Mouse (Mus musculus): Measurements from ENCODE around the gene Gm42372.
"Not testable (repeated sequence)": the region's sequence is repeated elsewhere in the genome, so short reads cannot be mapped to it uniquely, and the experiment has no call there.

Gene Gm42372

DNA sequence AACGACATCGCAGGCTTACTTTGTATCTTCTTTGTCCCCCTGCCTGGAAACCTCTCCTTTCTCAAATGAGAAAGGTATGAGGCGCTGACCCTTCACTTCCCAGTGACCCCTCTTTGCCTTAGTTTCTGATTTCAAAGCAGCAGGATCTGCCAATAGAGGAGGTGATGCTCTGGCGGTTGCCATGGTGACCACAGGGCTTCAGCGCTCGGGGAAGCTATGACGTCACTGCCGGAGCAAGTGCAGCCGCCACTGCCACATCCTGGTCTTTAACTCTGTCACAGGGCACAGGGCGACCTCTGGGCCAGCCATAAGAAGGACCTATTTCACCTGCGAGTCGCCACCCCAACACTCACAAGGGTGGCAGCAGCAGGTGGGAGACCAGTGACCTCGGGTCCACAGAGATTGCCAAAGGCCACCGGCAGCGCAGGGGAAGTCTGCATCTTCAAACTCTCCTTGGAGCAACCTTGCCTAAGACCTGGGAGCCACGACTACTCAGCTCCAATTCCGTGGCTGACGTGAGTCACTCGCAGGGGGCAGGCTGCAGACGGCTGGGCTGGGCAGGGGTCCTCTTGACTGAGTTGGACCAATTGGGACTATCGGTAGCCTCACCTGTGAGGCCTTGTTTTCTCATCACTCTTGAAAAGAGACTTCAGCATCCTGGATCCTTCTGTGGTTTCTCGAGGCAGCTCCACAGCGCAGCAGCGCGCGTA, at the start of gene Gm42372:
Gm42372 (plus strand) TSS at position 228 of the 710 bp plus-strand sequence.
- DNase-seq (ENCODE audit: low read depth, low spot score) = no peak

DNA sequence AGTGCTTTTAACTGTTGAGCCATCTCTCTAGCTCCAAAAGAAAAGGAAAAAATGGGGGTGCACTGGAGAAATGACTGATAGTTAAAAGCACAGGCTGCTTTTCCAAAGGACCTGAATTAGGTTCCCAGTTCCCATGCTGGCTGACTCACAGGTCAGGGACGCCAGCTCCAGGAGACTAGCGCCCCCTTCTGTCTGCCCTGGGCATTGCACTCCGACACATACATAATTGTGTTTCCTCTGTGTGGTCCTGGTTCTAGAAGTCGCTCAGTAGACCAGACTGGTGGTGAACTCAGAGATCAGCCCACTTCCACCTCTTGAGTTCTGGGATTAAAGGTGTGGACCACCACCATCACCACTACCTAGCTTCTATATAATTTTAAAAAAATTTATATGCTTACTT, 45.6 kb upstream of the Gm42372 start:
- DNase-seq (ENCODE audit: low read depth, low spot score) = no peak

DNA sequence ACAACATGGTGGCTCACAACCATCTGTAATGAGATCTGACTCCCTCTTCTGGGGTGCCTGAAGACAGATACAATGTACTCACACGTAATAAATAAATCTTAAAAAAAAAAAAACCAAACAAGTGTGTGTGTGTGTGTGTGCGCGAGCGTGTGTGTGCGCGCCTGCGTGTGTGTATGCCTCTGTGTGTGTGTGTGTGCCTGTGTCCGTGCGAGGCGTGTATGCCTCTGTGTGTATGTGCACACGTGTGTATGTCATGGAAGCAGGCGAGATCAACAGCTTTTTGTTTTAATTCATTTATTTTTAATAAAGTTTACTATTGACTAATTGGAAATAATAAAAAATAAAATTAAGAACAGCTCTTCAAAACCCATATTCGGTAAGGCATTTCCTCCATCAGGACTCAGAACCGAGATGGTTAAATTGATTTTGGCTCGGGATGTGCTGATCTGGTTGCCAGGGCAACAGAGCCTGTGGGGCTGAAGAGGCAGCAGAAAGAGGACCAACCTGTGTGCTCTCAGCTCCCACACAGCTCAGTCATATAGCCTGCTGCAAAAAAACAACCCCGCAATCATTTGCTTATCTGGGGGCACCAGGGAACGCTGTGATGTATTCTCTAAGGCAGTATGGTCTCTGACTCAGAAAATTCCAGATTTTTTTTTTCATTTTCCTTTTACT, 44.6 kb upstream of the Gm42372 start:
- DNase-seq (ENCODE audit: low read depth, low spot score) = no peak

DNA sequence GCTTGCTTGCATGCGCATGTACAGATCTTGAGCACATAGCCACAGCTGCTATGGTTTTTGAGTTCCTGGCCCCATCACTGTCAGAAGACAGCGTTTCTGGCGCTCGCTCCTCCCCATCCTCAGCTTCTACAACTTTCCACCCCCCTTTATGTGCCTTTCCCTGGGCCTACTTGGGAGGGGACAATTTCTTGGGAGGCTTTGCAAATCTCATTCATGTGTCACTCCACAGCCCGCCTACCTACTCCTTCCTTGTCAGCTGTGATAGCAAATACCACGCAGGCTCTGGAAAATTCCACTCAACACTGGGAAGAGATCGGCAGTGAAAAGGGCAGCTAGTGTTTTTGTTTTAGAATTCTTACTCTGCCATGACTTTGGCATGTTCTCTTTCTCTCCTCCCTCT, 42.6 kb upstream of the Gm42372 start:
- DNase-seq (ENCODE audit: low read depth, low spot score) = no peak

DNA sequence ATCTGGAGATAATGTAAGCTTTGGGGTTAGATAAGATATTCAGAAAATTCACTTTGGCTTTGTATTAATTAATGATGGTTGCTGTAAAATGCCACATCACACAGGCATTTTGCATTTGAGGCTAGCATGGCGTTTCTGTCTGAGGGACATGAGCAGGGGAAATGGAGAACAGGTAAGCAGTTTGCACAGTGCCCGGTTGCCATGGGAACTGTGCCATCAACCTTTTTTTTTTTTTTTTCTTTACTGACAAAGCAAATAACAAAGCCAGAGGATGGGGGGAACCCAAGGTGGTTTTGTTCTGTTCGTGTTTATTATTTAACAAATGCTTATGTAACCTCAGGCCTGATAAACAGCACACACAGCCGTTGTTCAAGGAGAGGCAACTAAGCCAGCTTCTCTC, 40.0 kb upstream of the Gm42372 start:
- DNase-seq (ENCODE audit: low read depth, low spot score) = no peak

DNA sequence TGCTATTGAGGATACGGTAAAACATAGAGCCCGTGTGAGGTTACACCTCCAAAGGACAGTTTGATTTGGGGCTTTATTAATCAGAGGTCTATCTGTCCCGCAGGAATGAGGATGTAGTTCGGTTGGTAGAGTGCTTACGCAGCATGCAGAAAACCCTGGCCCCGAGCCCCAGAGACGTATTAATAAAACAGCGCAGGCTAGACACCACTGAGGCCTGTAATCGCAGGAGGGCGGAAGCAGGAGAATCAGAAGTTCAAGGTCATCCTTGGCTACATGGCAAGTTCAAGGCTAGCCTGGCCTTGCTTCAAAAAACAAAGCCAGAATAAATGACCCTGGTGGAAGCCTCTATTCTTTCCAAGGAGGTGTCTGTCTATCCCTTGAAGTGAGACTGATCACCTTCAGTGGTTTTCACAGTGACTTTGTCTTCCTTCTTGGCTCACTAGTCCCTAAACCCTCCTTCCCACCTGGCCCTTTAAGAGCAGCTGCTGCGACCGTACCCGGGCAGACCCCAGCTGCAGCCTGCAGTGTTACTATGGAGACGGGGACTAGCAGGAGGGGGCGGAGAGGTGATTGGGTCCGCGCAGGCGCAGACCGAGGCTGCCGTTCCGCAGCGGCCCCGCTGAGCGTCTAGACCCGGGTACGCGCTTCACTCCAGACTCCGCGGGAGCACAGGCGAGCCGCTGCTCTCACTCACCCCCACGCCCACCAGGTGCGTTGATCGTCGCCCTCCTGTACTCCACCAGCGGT, 38.7 kb upstream of the Gm42372 start, which contains the start of gene Pnmal2:
Pnmal2 (plus strand) TSS at position 622 of the 747 bp plus-strand sequence.
- no peak for DNase-seq (ENCODE audit: low read depth, low spot score)

DNA sequence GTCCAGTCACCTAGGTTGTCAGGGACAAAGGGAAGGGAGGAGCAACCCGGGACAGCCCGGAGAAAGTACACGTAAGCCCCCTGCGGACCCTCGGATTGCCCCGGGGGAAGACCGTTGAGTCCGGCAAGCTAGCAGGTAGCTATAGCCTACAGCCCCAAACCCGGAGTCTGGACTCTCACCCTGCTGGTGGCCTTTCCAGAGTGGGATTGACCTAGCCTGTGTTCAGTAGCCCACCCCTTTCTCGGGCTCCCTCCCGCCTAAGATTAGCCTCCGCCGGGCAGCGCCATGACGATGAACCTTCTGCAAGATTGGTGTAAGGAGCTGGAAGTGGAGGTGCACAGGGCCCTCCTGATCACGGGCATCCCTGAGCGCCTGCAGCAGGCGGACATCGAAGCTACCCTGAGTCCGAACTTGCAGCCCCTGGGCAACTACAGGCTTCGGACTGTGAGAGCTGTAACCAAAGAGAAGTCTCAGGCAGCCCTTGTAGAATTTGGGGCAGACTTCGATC, 38.0 kb upstream of the Gm42372 start:
- DNase-seq (ENCODE audit: low read depth, low spot score) = no peak

DNA sequence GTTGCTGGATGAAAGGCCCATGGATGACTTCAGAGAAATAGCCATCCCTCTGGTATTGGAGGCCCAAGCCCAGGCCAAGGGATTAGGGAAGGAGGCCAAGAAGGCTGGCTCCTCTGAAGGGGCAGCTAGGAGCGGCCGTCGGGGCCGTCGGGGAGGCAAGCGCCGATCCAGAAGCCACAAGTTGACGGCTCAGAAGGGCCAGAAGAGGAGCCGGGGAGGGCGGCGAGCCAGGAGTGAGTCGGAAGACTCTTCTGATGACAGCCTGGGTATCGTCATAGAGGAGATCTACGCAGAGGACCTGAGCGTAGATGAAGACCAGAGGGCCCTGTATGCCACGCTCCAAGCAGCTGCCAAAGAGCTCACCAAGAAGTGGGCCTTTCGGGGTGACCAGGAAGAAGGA, 37.5 kb upstream of the Gm42372 start:
- no peak for DNase-seq (ENCODE audit: low read depth, low spot score)

DNA sequence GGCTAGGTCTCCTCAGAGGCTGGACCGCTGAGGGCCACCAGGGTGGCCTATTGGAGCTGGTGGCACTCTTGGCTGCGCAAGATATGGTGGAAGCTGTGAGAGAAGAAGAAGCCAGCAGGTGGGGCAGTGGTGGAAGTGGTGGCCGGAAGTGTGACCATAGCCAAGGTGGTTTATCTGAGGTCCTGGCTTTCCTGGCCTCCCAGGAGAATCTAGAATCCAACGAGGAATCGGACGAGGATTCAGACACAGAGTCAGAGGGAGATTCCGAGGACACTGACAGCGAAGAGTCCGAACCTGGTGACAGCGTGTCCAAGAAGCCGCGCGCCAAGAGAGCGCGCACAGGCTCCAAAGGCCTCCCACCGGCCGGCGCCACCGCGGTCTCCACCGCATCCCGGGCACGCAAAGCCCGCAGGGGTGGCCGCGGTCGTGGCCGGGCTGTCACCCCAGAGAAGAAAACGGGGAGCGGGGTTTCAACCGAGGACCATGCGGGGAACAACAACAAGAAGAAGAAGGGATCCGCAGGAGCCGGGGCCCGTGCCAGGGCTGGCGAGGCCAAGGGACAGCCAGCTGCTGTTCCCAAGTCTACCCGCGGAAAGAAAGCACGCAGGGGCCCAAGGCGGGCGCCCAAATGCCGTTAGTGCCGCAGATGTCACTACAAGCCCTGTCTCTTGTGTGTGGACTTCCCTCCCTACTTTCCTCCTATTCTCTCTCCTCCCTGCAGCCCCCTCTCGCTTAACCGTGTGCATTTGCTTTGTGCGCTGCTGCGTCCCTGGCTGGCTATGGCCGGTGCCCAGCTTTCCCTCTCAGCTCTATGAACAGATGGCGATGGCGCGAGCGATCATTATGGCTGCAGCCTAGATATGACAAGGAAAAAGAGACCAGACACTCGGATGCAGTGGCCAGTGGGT, 36.2 kb upstream of the Gm42372 start:
- no peak for DNase-seq (ENCODE audit: low read depth, low spot score)

DNA sequence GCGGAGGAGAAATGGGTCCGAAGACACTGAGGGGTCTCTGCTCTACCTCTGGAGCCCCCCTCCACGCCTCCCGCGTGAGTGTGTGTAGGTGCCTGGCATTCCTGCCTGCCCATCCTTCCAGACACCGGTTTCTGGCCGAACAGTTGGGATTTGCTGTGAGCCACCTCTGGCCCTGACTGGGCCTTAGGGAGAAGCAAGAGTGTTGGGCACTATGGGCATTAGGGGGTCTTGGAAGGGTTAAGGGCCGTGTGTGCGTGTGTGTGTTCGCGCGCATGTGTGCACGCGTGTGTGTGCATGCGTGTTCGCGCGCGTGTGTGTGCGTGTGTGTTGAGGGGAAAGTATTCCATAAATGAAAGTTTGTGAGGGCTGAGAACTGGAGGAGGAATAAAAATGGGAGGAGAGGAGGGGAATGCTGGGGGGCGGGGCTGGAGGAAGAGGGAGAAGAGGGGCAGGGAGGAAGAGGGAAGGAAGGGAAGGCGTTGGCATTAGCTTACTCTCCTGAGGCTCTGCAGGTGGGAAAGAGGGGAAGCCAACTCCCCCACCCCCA, 35.5 kb upstream of the Gm42372 start:
- DNase-seq (ENCODE audit: low read depth, low spot score) = no peak

DNA sequence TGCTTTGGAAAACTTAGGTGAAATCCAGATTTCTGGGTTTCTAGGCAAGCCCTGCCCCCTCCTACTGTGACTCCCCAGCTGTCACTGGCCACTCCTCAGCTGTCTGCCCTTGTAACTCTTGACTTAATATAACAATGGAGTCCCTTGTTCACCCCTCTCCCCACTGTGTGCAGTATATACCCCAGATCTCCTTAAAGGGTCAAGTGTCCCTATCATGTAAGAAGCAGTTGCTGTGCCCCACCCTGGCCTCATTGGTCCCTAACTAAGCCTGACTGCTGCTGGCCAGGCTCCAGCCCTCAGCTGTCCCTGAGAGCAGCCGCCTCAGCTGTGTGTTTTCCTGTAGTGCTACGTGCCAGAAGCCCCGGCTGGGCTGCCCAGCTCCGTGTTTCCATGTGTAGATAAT, 34.9 kb upstream of the Gm42372 start:
- no peak for DNase-seq (ENCODE audit: low read depth, low spot score)

DNA sequence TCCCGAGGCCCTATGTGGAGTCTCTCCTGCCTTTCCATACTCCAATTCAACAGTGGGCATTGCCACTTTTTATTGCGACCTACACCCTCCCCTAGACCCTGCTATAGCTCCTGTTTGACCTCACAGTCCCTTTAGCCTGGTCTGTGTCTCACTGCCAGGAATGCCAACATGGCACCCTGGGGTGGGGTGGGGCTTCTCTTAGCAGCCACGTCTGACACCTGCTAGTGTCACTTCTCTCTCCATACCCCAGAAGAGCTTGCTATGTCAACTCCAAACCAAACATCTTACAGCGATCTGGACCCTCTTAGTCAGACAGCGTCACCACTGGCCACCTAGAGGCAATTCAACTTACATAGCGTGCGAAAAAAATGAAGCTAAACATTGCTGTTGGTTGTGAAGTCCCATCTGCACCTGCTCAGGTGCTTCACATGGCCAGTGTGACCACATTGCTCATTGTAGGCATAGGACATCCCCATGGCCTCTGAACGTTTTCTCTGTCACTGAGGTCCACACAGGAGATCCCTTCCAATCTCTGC, 33.9 kb upstream of the Gm42372 start:
- no peak for DNase-seq (ENCODE audit: low read depth, low spot score)

DNA sequence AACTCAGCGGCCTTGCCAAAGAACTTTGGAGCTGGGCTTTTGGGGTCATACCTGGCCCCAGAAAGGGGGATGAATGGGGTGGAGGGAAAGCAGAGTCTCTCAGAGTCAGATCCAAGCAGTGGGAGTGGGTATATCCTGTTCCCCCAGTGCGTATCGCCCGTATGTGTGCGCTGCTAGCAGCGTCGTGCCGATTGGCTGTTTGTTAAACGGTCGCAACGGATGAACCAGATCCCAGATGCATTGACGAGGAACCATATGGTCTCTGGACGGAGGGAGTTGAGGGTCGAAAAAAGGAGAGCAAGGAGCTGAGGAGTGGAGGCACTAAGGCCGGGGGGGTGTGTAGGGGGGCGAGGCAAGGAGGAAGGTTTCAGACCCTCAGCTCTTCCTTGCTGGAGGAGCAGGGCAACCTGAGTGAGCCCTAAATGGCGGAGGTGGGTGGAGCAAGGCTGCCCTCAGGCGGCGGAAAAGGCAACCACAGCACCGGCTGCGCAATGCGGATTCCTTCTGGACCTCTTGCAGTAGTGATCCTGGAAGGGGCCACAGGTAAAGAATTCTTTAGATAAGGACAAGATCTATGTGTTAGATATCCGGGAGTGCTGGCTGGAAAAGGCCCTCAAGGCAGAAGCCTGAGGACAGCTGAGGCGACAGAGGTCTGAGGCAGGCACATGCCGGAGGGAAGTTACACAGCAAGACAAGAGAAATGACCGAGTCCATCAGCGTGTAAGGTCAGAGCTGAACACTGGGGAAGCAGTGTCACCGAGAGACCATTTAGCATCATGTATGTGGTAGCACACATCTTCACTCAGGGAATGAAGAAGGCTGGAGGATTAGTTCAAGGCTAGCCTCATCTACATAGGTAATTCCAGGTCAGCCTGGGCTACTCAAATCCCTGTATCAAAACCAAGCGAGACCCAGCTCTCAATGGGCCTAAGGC, 32.7 kb upstream of the Gm42372 start:
- no peak for DNase-seq (ENCODE audit: low read depth, low spot score)

DNA sequence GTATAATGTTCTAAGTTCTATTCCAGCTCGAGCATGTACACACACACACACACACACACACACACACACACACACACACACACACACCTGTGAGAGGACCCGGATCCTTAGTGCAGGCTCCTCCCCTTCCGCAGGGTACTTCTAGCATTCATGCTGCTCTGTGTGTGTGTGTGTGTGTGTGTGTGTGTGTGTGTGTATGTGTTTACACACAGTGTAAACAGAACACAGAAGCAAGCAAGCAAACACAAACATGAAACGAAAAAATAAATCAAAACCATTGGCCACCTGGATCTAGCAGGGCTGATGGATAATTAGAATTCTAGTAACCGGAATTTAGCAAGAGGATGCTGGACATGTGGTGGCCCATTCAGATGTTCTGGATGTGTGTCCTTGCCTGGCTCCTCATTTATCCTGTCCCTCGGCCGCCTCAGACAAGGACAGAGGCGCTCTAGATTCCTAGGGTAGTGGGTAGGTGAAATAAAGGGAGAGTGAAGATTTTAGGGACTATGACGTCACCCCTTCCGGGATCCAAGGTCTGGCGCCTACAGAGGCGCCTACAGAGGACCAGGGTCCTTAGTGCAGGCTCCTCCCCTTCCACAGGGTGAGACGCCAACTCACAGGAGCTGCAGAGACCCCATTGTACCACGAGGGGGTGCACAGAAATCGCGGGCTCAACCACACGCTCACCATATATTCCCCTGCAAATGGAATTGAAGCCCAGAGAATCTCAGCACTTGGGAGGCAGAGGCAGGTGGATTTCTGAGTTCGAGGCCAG, 31.8 kb upstream of the Gm42372 start:
- no peak for DNase-seq (ENCODE audit: low read depth, low spot score)

DNA sequence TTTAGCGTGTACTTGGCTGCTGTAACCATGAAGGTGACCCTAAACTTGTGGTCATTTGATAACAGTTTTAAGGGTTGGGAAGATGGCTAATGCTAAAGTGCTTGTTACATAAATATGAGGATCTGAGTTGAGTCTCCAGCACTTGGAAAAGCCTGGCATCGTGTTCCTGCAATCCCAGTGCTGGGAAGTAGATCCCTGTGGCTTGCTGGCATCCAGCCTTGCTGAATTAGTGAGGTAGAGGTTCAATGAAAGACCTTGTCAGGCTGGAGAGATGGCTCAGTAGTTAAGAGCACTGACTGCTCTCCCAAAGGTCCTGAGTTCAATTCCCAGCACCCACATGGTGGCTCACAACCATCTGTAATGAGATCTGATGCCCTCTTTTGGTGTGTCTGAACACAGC, 29.1 kb upstream of the Gm42372 start:
- DNase-seq (ENCODE audit: low read depth, low spot score) = not testable (repeated sequence)

DNA sequence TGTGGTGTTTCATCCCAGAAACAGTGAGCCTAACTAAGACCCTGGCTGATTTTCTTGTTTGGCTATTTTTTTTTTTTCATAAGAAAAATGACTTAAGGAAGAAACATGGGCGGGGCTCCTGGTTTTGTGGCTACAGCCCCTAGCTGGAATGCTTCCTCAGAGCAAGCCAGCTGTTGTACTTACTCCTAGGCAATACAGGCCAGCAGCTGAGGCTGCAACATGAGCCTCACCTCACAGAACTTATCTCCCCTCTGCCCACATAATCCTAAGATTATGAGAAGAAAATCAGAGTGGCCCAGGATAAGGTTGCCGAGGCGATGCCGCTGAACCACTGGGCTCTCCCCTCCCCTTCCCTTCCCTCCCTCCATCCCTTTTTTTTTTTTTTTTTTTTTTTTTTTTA, 27.2 kb upstream of the Gm42372 start:
- no peak for DNase-seq (ENCODE audit: low read depth, low spot score)

DNA sequence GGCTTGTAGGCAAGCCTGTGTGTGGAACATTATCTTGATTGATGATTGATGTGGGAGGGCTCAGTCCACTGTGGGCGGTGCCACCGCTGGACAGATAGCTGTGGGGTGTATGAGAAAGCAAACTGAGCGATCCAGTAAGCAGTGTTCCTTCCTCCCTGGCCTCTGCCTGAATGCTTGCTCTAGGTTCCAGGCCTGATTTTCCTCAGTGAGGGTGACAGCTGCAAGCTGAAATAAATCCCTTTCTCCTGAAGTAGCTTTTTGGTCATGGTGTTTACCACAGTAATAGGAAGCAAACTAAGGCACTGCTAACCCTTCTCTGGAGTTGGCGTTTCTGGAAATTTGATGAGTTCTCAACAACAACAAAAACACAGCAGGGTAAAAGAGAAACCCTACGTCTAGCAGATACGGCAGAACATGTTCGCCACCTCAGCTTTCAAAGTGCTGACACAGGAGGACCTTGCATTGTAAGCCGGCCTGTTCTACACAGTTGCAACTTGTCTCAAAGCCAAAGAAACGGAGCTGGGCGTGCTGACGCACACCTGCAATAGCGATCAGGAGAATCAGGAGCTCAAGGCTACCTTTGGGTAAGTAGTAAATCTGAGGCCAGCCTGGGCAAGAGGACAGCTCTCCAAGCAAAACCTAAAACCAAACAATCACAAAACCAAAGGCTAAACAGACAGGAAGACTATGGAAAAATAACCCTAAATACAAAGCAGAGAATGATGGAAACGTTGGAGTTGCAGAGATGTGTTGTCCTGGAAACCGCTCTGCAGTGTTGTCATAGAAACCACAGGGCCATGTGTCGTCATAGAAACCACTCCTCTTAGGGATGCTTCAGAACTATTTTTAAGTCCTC, 26.2 kb upstream of the Gm42372 start:
- DNase-seq (ENCODE audit: low read depth, low spot score) = no peak
